Mouse (Mus musculus) urinary bladder, adult 18-20 months (tissue): ENCODE data around the gene Mios.

ENCODE experiments used
- DNase-seq, 2 experiments: peaks; one replicate each; pipeline ENCODE4 v3.0.0; 2022; ENCODE audit warnings: low spot score in 2 of 2, mixed read lengths in 2 of 2

Mios gene

DNA sequence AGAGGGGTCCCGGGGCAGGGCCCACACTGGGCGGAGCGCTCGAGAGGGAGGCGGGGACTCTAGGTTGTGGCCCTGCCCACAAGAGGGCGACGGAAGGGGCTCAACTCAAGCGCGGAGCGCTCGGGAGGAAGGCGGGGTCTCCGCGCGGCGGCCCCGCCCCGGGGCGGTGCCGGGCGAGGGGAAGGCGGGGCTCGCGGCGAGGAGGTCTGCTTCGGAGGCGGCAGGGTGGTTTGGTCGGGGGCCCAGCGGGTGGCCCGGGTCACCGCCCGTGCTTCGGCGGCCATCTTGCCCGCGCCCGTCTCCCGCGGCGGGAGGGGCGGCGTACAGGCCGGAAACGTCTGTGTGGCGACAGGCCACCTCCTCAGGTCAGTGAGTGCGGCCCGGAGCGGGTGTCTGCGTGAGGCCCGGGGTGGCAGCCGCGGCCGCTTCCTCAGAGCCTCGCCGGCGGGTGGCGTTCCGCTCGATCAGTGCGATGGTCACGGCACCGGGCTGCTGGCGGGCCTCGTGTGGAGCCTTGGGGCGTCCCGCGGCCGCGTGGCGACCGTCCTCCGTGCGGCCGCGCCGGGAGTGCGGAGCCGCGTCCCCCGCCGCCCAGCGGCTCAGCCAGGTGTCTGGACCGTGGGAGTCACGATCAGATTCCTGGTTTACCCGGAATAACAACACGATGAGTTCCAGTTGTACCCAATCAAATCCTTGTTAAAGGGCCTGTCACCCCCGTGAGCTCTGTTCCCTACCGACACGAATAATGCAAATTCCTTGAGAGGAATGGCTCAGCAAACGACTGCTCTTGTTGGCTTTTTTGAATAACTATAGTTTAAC, at the start of gene Mios:
Mios (plus strand) TSS at position 176 of the 819 bp plus-strand sequence.
- peak; percentile 84 to 85 for DNase-seq

DNA sequence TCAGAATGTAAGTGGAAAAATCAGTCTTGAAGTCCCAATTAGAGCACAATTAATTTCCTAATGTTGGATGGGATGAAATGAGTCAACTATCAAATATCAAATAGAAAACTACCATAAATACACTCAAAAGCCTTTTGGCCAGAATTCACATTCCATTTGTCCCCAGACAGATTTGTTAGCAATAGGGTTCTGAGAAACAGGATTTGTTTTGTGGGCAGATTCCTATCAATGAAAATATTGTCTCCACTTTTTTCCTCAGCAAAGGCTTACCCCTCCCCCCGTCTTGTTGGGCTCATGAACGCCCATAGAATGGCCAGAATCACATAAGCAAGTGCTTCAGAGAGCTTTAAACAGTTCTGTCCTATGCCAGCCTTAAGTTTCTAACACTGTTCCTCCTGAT, 49.0 kb upstream of the Mios start:
- no peak for DNase-seq

DNA sequence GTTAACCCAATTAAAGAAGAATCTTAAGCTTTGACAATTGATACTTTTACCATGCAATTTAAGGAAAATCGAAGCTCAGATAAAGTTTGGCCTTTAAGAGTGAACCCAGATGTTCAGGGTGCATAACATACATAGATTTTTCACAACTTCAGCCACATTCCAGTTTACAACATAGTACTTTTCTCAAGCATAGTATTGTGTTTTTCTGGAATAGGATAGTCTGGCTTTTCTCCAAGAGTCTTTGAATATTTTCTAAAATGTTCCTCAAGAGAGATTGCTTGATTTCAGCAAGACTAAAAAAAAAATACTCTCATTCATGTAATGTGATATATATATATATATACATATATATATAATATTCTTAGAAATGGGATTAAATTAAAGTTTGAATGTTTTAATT, 44.3 kb upstream of the Mios start:
- DNase-seq: no peak

DNA sequence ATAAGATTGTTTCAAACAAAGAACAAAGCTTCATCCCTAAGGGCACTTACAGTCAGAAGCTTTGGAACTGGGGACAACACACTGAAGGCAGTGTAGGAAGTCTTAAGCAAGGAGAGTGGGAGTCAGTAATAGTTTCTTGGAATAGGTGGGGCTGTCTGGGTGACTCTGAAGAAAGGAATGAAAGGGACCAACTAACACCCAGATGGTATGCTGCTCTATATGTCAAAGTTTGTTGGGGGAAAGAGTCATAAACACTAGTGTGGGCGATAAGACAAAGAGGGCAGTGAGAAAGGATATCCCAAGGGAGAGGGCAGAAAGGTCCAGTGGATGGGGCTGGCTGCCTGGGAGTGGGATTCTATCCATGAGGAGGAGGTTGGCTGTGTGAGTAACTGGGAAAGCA, 36.9 kb upstream of the Mios start:
- DNase-seq: no peak

DNA sequence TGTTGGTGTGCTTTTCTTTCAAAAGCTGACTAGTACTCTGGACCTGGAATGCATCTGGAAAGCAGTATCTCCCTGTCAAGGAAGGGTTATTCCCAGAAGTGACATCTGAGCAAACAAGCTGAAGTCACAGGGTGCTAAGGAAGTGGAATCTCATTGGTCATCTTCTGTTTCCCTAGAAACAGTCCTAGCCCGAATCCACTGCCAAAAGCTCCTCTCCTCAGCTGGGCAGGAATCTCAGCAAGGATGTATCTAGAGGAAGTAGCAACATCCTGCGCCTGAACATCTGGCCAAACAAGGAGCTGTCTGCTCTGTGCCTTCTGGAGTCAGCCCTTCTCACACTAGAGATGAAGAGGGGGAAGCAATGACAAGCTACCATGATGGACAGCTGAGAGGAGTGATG, 35.0 kb upstream of the Mios start:
- no peak for DNase-seq

DNA sequence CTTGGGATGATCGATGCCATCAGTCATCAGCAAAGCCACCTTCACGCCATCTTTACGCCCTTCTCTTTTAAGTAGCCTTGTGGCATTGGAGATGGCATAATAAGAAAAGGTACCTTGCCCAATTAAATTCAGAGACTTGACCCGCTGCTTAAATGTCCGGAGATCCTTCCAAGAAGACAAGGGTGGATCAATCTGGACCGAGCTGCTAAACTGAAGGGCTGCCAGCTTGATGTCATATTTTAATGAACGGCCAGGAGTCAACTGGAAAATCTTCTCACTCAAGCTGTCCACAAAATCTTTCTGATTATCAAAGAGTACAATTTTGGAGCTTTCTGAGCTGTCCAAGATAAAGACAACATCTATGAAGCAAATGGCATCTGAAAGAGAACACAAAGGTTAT, 33.7 kb upstream of the Mios start:
- no peak for DNase-seq

DNA sequence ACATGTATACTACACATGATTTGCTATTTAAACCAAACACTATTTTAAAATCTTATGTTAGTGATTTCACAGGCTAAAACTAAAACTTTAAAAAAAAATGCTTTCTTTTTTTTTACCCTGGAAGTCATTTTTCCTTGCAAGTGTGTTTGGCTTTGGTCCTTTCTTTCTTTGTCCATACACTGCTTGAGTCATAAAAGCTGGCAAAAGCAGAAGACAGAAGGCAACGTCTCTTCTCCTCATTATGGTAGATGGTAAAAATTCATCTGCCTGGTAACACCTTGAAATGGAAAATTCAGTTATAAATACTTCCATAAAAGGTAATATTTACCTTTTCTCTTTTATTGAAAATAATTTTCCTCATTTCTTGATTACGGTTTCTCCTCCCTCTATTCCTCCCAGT, 32.9 kb upstream of the Mios start:
- no peak for DNase-seq

DNA sequence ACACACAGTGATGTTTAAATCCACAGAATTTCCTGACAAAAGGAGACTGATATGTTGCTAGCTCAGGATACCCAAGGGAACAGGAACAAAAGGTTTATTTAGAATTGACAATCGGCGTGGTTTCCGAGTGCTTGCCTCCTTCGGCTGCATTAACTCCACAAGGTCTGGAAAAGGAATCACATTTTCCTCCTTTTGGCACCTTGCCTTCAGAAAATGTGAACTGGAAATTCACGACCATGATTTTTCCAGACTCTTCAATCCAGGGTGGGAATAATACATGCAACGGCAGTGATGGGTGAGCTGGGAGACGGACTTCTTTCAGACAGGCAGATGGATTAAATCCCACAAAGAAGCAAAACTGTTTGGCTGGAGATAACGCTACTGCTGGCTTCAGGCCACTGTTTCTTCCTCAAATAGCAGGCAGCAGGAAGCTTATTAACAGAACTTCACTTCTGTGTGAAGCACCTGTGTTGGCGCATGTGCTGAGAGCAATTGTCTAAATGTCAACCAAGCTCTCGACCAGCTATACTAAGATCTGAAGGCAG, 30.6 kb upstream of the Mios start:
- DNase-seq: no peak

DNA sequence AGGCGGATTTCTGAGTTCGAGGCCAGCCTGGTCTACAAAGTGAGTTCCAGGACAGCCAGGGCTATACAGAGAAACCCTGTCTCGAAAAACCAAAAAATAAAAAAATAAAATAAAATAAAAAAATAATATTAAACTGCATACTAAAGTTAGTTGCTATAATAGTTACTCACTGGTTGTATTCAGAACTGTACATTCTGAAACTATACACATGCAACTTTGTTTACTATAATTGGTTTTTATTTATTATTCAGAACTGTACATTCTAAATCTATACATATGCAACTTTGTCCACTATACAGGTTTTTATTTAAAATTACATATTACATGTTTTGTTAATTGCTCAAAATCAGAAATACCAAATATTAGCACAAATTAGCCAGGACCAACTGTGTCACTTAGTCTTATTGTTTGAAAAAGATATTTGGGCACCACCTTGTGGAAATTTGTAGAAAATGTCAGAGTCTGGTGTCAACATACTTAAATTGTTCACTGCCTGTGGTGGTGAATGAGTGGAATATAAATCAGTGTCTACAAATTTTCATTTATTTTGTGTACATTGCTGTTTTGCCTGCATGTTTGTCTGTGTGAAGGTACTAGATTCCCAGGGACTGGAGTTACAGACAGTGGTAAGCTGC, 20.3 kb upstream of the Mios start:
- no peak for DNase-seq

DNA sequence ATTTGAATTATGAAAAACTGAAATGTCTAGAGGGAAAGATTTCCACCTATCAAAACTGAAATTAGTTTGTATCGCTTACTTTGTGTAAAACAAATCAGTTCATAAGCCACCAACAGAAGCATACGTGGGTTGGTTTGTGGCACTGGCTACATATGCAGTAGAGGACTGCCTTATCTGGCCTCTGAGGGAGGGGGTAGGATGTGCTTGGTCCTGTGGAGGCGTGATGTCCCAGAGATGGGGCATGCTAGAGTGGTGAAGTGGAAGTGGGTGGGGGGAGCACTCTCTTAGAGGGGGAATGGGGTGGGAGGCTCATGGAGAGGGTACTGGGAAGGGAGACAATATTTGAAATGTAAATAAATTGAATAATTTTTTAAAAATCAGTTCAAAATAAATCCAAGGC, 19.1 kb upstream of the Mios start:
- no peak for DNase-seq

DNA sequence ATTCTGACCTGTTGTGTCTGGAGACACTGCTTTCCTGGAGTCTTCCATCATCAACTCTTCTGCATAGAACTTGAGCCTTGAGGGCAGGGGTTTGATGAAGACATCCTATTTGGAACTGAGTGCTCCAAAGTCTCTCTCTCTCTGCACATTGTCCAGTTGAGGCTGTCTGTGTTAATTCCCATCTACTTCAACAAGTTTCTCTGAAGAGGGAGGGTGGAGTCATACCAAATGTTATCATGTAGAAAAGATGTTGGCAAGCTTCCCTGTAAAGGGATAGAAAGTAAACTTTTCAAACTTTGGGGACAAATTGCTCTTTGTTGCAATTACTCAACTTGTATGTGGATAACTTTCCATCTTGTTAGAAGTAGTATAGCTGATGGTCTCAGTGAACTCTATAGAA, 16.5 kb upstream of the Mios start, which contains the start of gene Col28a1:
Col28a1 (minus strand) TSS at position 101 of the 400 bp plus-strand sequence.
- DNase-seq: no peak

DNA sequence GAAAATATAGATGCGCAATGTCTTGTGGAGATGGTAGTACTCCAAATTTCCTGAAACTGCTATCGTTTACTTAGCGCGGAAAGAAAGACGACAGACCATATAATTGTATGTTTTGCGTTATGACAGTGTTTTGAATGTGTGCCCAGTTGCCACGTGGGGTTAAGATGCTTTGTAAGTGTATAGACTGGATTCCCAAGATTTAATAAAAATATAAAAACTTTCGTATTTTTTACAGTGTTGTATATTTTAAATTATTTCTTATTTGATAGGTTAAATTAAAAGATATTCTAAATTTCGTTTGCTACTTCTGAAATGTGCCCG, 804 bp downstream of the Mios start:
- no peak for DNase-seq

DNA sequence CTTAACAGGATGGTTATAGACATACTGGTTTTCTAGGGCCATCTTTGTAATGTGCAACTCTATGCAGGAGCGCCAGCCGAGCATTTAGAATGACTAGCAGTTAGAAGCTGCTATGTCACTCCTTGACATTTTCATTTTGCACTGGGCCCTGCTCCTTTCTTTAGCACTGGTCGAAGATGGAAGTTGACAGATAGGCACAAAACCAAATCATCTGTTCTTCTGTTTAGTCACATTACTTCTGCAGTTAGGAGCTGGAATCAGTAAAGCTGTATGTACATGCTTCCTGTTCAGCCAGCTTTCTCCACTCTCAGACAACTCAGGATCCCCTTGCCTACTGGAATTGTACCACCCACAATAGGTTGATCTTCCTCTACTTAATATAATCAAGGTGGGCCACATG, 1.6 kb downstream of the Mios start:
- DNase-seq: no peak

DNA sequence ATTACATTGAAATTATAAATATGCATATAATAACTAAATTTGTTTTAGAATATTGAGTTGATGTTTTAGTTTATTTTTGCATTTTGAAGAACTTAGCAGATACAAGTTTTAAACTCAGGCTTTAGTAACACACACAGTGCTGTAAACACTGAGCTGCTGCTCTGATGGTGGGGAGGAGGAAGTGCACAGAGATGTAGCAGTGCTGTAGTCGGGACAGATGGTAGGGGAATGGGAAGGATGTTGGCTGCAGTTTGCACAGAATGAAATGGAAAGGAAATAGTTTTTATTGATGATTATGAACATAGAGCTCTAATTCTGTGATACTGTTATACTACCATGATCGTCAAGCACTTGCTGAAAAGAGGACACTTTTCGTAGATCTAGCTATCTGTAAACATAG, 18.0 kb downstream of the Mios start:
- DNase-seq: no peak

DNA sequence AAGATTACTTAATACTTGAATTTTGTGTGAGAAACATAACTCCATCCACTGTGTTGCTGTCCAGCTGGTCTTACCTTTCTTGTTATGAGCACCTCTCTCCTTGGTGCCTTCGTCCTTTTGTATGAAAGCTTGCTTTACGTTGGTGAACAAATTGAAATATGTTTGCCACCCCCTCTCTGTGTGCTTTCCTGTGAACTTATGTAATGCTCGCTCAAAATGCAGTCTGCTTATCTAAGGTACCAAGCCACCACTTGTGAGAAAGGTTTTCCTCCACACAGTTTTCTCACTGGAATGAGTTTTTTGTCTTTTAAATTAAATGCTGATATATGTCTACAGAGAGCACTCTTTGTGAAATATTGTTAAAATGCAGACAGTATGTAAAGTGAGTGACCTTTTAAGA, 19.6 kb downstream of the Mios start:
- no peak for DNase-seq

DNA sequence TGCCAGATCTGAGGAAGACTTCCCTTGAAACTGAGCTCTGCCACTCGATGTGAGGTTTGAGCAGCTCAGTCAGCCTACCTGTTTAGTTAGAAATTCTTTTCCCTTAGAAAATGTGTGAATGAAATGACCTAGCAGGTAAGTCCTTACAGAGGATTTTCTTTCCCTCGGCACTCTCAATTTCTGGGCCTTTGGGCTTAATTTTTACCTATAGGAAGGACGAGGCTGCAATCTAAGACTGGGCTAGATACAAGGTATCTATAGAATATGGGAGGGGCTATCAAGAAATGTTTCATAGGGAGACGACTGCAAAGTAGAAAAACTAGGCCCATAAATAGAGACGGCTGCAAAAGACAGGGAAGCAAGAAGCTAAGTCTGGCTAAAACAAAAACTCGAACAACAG, 49.3 kb downstream of the Mios start:
- no peak for DNase-seq

DNA sequence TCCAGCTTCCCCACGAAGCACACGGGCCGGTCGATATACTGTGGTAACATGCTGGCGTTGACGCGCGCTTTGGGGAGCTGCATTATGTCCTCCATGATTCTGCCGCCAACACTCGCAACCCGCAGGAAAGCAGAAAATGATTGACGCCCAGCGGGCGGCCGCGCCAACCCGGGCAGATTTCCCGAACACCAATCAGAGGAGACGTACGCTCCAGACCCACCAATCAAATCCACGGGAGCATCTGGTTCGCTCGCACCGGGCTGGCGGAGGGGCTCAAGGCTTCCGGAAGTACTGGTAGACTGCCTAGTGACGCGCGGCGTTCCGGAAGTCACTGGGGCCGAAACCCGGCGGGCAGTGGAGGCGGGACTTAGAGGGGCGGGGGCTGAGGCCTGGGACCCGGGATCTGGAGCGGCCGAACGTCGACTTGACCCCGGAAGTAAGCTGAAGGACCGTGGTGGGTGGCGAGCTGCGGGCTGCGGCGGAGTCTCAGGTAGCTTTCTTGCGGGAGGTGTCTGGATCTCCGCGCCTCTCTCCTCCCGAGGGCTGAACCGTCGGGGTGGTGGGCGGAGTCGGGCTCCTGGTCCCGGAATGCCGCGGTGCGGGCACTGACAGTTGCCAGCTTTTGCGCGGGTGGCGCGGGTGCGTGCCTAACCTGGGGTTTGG, 50.1 kb downstream of the Mios start, which contains the start of the genes Rpa3, Umad1 and Gm45062:
Rpa3 (minus strand) TSS at position 170 of the 663 bp plus-strand sequence.
Umad1 (plus strand) TSS at position 285 of the 663 bp plus-strand sequence.
Gm45062 (plus strand) TSS at position 447 of the 663 bp plus-strand sequence.
- peak; percentile 94 to 97 for DNase-seq

DNA sequence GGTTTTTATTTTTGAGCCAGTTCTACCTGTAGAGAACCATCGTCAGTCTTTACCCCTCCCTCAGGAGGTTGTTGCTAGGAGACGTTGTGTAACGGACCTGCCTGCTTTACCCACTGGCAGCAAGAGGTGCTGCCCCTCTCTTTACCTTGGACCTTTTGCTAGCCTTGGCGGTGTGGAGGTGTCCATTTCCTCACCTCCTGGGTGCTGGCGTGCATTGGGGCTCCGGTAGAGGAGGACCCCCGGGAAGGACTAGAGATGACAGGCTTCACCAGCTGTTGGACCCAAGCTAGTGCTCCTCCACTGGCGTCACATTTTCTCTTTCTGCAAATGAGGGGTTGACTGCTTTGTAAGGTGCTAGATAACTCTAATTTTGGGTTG, 50.6 kb downstream of the Mios start:
- DNase-seq: no peak

DNA sequence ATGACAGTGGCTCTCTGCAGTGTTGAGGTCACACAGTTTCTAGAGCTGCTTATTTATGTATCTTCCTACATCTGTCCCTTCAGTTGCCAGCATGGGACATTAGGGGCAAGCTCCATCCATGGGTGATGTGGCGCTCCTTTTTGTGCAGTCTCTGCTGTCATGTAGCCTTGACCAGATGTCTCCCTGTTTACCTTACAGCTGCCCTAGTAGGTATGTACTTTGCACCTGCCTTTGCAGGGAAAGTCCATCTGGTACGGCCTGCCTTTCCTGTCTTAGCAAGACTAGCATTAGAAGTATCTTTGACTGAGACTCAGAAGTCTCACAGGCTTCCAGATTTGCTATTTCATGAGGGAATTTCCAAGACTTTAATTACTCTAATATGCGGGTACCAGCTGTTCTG, 62.0 kb downstream of the Mios start:
- no peak for DNase-seq

DNA sequence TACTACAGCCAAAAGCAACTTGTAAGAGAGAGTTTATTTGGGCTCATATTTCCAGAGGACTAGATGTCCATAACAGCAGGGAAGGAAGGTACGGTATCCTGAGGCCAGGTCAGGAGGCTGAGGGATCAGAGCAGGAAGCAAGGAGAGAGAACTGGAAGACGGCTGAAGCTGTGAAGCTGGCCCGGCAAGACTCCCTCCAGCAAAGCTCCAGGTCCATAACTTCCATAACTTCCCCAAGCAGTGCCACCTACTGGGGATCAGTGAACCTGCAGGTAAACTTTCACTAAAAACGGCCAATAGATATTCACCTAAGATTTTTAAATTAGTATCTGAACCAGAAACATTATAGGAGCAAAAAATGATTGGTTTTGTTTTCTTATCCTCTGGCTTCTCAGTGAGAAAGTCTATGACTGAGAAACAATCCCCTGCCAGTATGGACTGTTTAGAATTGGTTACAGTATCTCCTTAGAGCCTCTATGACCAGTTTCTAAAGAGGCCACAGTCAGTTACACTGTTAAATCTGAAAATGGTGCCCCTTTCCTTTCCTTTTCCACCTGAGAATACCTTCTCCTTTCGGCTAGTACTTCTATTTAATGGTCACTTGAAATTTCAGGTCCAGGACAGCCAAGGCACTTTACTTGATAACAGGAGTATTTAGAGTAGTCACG, 65.5 kb downstream of the Mios start:
- DNase-seq: peak; percentile 21 to 26

DNA sequence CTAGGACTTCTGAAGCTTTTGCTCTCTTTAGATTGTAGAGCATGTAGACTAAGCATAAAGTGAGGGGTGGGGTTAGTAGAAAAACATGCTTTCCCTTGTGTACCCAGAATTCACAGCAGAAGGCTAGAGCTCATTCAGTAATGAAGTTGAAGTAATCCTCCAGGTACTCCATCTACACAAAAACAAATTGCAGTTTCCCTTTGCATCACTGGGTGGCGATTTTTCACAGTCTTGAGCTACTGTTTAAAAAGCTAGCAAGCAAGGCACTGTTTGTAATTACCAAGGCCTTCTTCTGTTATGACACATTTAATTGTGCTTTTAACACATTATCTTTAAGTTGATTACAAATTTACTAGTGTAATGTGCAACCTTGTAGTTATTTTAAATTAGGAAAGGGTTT, 66.1 kb downstream of the Mios start:
- peak in 1 of 2 experiments; percentile 43 for DNase-seq

DNA sequence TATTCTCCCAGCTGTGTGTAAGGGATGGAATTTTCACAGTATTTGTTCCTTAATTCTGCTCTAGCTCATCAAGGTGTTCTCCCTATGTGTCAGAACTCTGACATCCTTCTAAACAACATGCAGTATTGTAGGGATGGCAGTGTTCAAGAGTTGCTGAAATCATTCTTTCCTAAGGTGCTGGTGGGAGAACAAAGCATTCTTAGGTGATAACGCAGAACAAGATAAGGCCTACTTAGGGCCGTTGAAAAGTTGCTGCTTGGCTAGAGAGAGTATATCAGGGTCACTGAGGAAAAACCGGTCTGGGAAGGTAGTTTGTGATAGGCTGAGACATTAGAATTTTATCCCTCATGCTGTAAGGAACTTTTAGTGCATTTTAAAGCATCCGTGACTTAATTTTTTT, 67.4 kb downstream of the Mios start:
- DNase-seq: no peak
